27 mouse cellular contexts compared by ENCODE assay signal in the genomic region with DNA sequence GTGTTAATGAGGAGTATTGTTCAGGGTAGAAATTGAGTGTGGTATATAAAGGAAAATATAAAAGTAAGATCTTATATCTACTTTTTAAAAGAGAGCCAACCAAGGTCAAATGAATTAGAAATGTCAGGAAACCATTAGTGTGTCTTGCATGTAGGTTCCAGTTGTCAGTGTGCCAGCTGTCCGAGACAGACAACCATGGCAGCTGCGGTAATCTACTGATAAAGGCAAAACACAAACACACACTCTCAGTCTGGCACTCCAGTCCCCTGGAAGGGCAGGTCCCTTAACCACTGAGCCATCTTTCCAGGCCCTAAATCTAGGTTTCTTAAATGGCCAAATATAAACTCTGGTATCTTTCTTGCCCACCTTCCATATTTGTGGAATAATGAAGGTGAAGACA.
"Had no signal": no experiment of that assay in that cellular context is flagged by ENCODE, and none has a peak within 500 bp of the region (broad histone marks: within the 10 kb centered on the region; RNA-seq: fewer than 3 reads in every experiment).

No protein-coding gene starts in this region.

- H3K4me1 ChIP-seq: heart, embryonic 15.5 days; hindbrain, embryonic 10.5 days; hindbrain, embryonic 12.5 days; intestine, embryonic 15.5 days; limb, embryonic 15.5 days had no signal

- H3K36me3 ChIP-seq: heart, embryonic 13.5 days; heart, embryonic 15.5 days; hindbrain, embryonic 10.5 days; hindbrain, embryonic 12.5 days; intestine, embryonic 15.5 days; limb, embryonic 13.5 days; limb, embryonic 15.5 days had no signal

- H3K4me2 ChIP-seq: heart, embryonic 11.5 days; heart, embryonic 13.5 days; heart, embryonic 15.5 days; hindbrain, embryonic 12.5 days; hindbrain, embryonic 14.5 days; intestine, embryonic 15.5 days; limb, embryonic 13.5 days; limb, embryonic 15.5 days had no signal

- H3K9ac ChIP-seq: heart, embryonic 13.5 days; heart, embryonic 15.5 days; hindbrain, embryonic 12.5 days; hindbrain, embryonic 14.5 days; intestine, embryonic 15.5 days; limb, embryonic 13.5 days; limb, embryonic 15.5 days; liver, embryonic 14.5 days had no signal

- ATAC-seq: hindbrain, embryonic 16.5 days; inflammation-experienced regulatory T-cells, adult 6 months; intestine, embryonic 15.5 days; intestine, postnatal 0 days had no signal

- H3K4me3 ChIP-seq: gastrocnemius, adult 2 months; heart, adult 2 months; heart, embryonic 13.5 days; heart, embryonic 15.5 days; hindbrain, embryonic 10.5 days; hindbrain, embryonic 12.5 days; intestine, embryonic 15.5 days; layer of hippocampus, adult 2 months; left cerebral cortex, adult 2 months; limb, embryonic 13.5 days; limb, embryonic 15.5 days had no signal

- H3K27me3 ChIP-seq: heart, embryonic 13.5 days; heart, embryonic 15.5 days; hindbrain, embryonic 12.5 days; intestine, embryonic 15.5 days; limb, embryonic 13.5 days; limb, embryonic 15.5 days had no signal

- H3K9me3 ChIP-seq: heart, embryonic 13.5 days; heart, embryonic 15.5 days; hindbrain, embryonic 10.5 days; hindbrain, embryonic 12.5 days; intestine, embryonic 15.5 days; limb, embryonic 13.5 days; limb, embryonic 15.5 days had no signal

- DNase-seq: gastrocnemius, adult 2 months; gastrocnemius, postnatal 10 days; gastrocnemius, postnatal 25 days; heart, adult 2 months; heart, postnatal 14 days; heart, postnatal 36 days; kidney, adult 18-20 months; kidney, adult 8-10 months; kidney, postnatal 10 days; kidney, postnatal 25 days; kidney, postnatal 4 days; left cerebral cortex, postnatal 4 days had no signal

- H3K27ac ChIP-seq: gastrocnemius, adult 2 months; heart, adult 2 months; heart, embryonic 13.5 days; heart, embryonic 15.5 days; hindbrain, embryonic 10.5 days; hindbrain, embryonic 12.5 days; hindbrain, embryonic 14.5 days; intestine, embryonic 15.5 days; layer of hippocampus, adult 2 months; left cerebral cortex, adult 2 months; limb, embryonic 13.5 days; limb, embryonic 15.5 days; liver, embryonic 14.5 days had no signal
